Mouse (Mus musculus): ENCODE data around the gene Oaf. TPM values are rescaled to one million over a fixed set of nuclear protein-coding genes. Genes with fewer than 3 reads are reported as not detected.

Oaf gene
- polyA plus RNA-seq, 1 experiment from 2014 or later = 41.2 TPM

DNA sequence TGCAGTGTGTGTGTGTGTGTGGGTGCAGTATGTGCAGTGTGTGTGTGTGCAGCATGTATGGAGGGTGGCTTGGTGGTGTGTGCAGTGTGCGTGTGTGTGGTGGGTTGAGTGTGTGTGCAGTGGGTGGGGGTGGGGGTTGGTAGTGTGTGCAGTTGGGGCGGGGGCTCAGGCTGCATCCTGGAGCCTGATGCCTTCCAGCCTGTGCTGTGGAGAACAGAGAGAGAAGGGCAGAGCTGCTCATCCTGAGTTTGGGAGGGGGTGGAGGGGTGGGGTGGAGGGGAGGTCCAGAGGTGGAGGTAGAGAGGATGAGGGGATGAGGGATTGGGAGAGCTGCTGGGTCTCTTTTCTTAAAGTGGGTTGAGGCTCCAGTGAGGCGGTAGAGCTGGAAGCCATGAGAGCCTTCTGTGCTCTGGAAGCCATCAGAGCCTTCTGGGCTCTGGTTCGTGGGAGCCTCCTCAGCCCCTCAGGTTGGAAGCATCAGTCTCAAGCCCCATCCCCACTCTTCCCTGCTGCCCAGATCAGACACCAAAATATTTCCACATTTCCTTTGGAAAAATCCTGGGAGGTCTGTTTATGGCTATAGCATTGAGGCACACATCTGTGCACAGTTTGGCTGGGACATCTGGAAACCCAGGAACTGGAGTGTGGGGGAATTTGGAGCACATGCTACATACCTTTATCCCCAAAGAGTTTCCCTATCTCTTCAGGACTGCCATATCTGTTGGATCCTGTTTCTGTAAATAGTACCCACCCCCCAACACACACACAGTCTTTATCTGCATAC is 21.6 kb upstream of the Oaf start:
- Histone ChIP-seq H3K4me2 (ENCODE audit: low read length) (no peak overlapping the region), H3K27me3 (ENCODE audit: control insufficient read depth, insufficient read depth, low read length) (no peaks in the 10 kb centered on the region), H3K9ac (ENCODE audit: low read length) (no peak overlapping the region), H3K4me3 (ENCODE audit: control insufficient read depth in 1 of 2, insufficient read depth in 1 of 2, low read depth in 1 of 2, low read length in 2 of 2) (no peak overlapping the region), H3K36me3 (ENCODE audit: control insufficient read depth, insufficient read depth, low read length) (no peaks in the 10 kb centered on the region), H3K4me1 (ENCODE audit: control insufficient read depth in 2 of 2, insufficient read depth in 2 of 2, low read length in 2 of 2) (peaks cover 11 to 14% of the 10 kb centered on the region in 2 experiments; a peak in 3 of 4 replicates), H3K27ac (replicated peaks in 1 of 2; ENCODE audit: control insufficient read depth in 1 of 2, insufficient read depth in 1 of 2, low read depth in 2 of 2, low read length in 2 of 2) (no peak overlapping the region), H3K9me3 (ENCODE audit: control insufficient read depth, low read length) (no peaks in the 10 kb centered on the region)
- 72% methylated on average over 4 of the region's 4 CpGs for WGBS
- ATAC-seq (ENCODE audit: insufficient number of reproducible peaks, insufficient read depth, low FRiP score, low read depth) = no peak

DNA sequence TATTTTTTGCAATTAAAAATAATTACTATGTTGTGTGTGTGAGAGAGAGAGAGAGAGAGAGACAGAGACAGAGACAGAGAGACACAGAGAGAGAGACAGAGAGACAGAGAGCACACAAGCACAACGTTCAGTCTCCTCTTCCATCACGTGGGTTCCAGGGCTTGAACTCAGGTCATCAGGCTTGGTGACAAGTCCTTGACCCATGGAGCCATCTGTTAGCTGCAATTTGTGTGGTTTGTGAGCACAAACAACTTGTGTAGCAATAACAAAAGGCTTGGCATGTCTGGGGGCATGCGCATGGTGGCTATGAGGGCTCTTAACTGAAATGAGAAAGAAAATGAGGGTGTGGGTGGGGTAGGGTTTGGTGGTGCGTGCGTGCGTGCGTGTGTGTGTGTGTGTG is 20.9 kb upstream of the Oaf start:
- Histone ChIP-seq H3K9ac (ENCODE audit: low read length) (no peak overlapping the region), H3K36me3 (ENCODE audit: control insufficient read depth, insufficient read depth, low read length) (no peaks in the 10 kb centered on the region), H3K4me1 (ENCODE audit: control insufficient read depth in 2 of 2, insufficient read depth in 2 of 2, low read length in 2 of 2) (peaks cover 11 to 14% of the 10 kb centered on the region in 2 experiments; a peak in 3 of 4 replicates), H3K27ac (replicated peaks in 1 of 2; ENCODE audit: control insufficient read depth in 1 of 2, insufficient read depth in 1 of 2, low read depth in 2 of 2, low read length in 2 of 2) (no peak overlapping the region), H3K4me3 (ENCODE audit: control insufficient read depth in 1 of 2, insufficient read depth in 1 of 2, low read depth in 1 of 2, low read length in 2 of 2) (no peak overlapping the region), H3K27me3 (ENCODE audit: control insufficient read depth, insufficient read depth, low read length) (no peaks in the 10 kb centered on the region), H3K4me2 (ENCODE audit: low read length) (no peak overlapping the region), H3K9me3 (ENCODE audit: control insufficient read depth, low read length) (no peaks in the 10 kb centered on the region)
- WGBS = 93% methylated on average over 7 of the region's 7 CpGs
- no peak for ATAC-seq (ENCODE audit: insufficient number of reproducible peaks, insufficient read depth, low FRiP score, low read depth)

DNA sequence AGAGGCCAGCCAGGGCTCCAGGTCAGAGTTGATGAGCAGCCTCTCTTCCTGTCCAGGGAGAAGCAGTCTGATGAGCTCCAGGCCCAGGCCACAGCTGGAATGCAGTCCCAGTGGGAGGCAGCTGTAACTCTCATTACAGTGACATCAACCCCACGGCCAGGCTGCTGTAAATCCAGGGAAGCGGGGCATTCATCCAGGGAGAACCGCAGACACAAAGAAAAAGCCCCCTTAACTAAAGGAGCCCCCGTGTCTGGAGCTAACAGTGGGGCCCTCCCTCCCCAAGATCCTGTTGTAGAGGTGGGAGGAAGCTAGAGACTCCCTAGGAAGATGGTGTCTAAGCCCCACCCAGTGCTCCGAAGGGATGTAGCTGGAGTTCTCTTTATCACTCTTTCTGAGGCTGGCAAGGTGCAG is 13.6 kb upstream of the Oaf start:
- Histone ChIP-seq H3K9ac (ENCODE audit: low read length) (0 out of 2 replicates have a peak overlapping the region, but pooled peaks have one; percentile 21), H3K4me2 (ENCODE audit: low read length) (no peak overlapping the region), H3K9me3 (ENCODE audit: control insufficient read depth, low read length) (no peaks in the 10 kb centered on the region), H3K4me3 (ENCODE audit: control insufficient read depth in 1 of 2, insufficient read depth in 1 of 2, low read depth in 1 of 2, low read length in 2 of 2) (no peak overlapping the region), H3K27ac (replicated peaks in 1 of 2; ENCODE audit: control insufficient read depth in 1 of 2, insufficient read depth in 1 of 2, low read depth in 2 of 2, low read length in 2 of 2) (peak overlapping the region; percentile 42 to 60), H3K4me1 (ENCODE audit: control insufficient read depth in 2 of 2, insufficient read depth in 2 of 2, low read length in 2 of 2) (peaks cover 0 to 5% of the 10 kb centered on the region in 2 experiments; a peak in 2 of 4 replicates), H3K27me3 (ENCODE audit: control insufficient read depth, insufficient read depth, low read length) (no peaks in the 10 kb centered on the region), H3K36me3 (ENCODE audit: control insufficient read depth, insufficient read depth, low read length) (no peaks in the 10 kb centered on the region)
- 28% methylated on average over 5 of the region's 5 CpGs for WGBS
- no peak for ATAC-seq (ENCODE audit: insufficient number of reproducible peaks, insufficient read depth, low FRiP score, low read depth)

DNA sequence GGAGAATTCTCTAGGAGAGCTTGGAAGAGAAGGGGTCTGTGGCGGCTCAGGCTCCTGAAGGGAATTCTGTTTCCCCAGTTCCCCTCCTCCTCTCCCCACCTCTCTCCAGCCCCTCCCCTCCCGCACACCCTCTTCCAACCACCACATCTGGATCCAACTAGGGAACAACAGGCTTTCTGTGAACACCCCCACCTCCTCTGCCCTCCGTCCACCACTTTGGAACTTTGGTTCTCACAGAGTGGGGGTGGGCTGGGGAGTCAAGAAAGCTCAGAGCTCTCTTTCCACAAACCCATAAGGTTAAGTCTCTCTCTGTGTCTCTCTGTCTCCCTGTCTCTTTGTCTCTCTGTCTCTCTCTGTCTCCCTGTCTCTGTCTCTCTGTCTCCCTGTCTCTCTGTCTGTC is 13.1 kb upstream of the Oaf start:
- no peak overlapping the region for H3K4me2 ChIP-seq (ENCODE audit: low read length)

DNA sequence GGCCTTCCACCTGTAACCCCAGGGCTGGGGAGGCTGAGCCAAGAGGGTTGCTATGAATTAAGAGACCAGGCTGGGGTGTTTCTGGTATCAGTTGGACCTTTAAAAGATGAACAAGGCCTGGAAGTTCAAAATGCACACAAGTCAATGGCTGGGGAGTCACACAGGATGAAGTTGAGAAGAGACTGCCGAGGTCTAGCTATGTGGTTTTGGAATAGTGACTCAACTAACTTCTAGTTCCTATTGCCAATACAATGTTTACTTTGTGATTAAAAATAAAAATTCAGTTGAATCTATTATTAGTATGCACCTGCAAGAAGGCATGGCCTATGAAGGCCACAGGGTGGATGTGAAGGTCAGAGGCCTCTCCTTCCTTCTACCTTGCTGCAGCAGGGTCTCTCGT is 12.1 kb upstream of the Oaf start:
- no peak for ATAC-seq (ENCODE audit: insufficient number of reproducible peaks, insufficient read depth, low FRiP score, low read depth)
- Histone ChIP-seq H3K4me3 (ENCODE audit: control insufficient read depth in 1 of 2, insufficient read depth in 1 of 2, low read depth in 1 of 2, low read length in 2 of 2) (no peak overlapping the region), H3K4me1 (ENCODE audit: control insufficient read depth in 2 of 2, insufficient read depth in 2 of 2, low read length in 2 of 2) (peaks cover 7% of the 10 kb centered on the region in 2 experiments), H3K4me2 (ENCODE audit: low read length) (no peak overlapping the region), H3K9me3 (ENCODE audit: control insufficient read depth, low read length) (no peaks in the 10 kb centered on the region), H3K27me3 (ENCODE audit: control insufficient read depth, insufficient read depth, low read length) (no peaks in the 10 kb centered on the region), H3K27ac (replicated peaks in 1 of 2; ENCODE audit: control insufficient read depth in 1 of 2, insufficient read depth in 1 of 2, low read depth in 2 of 2, low read length in 2 of 2) (no peak overlapping the region; a peak in 1 of 4 replicates), H3K9ac (ENCODE audit: low read length) (no peak overlapping the region), H3K36me3 (ENCODE audit: control insufficient read depth, insufficient read depth, low read length) (no peaks in the 10 kb centered on the region)
- 86% methylated on average over 2 of the region's 2 CpGs for WGBS

More for the DNA sequence above, 13.1 kb upstream of the Oaf start:
- H3K36me3 ChIP-seq (ENCODE audit: control insufficient read depth, insufficient read depth, low read length) = no peaks in the 10 kb centered on the region
- no peaks in the 10 kb centered on the region for H3K9me3 ChIP-seq (ENCODE audit: control insufficient read depth, low read length)
- H3K4me1 ChIP-seq (ENCODE audit: control insufficient read depth in 2 of 2, insufficient read depth in 2 of 2, low read length in 2 of 2) = peaks cover 0 to 5% of the 10 kb centered on the region in 2 experiments; a peak in 2 of 4 replicates
- no peak overlapping the region for H3K4me3 ChIP-seq (ENCODE audit: control insufficient read depth in 1 of 2, insufficient read depth in 1 of 2, low read depth in 1 of 2, low read length in 2 of 2)
- ATAC-seq (ENCODE audit: insufficient number of reproducible peaks, insufficient read depth, low FRiP score, low read depth) = no peak
- peak overlapping the region; percentile 42 to 60; a peak in 3 of 4 replicates for H3K27ac ChIP-seq (replicated peaks in 1 of 2; ENCODE audit: control insufficient read depth in 1 of 2, insufficient read depth in 1 of 2, low read depth in 2 of 2, low read length in 2 of 2)
- H3K27me3 ChIP-seq (ENCODE audit: control insufficient read depth, insufficient read depth, low read length) = no peaks in the 10 kb centered on the region
- 52% methylated on average over 3 of the region's 3 CpGs for WGBS
- H3K9ac ChIP-seq (ENCODE audit: low read length) = no peak overlapping the region

DNA sequence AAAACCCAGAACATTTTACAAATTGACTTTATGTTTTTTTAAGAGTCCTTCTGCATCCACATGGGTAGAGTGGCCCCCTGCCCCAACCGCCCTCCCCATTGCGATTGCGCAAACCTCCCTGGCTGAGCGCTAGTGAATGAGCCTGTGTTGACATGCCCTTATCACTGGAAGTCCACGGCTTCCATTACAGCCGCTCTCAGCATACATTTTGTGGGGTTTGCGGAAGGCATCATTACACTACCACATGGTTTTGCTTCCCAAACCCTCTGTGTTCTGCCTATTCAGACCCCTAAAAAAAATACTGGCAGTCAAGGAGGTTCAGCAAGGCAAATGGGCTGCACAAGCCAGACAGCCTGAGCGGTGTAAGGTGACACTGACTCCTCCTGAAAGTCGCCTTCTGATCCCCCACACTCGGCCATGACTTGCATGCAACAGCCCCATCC is 7.0 kb upstream of the Oaf start:
- H3K27ac ChIP-seq (replicated peaks in 1 of 2; ENCODE audit: control insufficient read depth in 1 of 2, insufficient read depth in 1 of 2, low read depth in 2 of 2, low read length in 2 of 2) = no peak overlapping the region
- peak overlapping the region; percentile 20 to 26; a peak in 1 of 4 replicates for H3K4me3 ChIP-seq (ENCODE audit: control insufficient read depth in 1 of 2, insufficient read depth in 1 of 2, low read depth in 1 of 2, low read length in 2 of 2)
- peak overlapping the region; percentile 55 for H3K4me2 ChIP-seq (ENCODE audit: low read length)
- no peak overlapping the region for H3K9ac ChIP-seq (ENCODE audit: low read length)
- H3K4me1 ChIP-seq (ENCODE audit: control insufficient read depth in 2 of 2, insufficient read depth in 2 of 2, low read length in 2 of 2) = peaks cover 11 to 14% of the 10 kb centered on the region in 2 experiments
- no peaks in the 10 kb centered on the region for H3K36me3 ChIP-seq (ENCODE audit: control insufficient read depth, insufficient read depth, low read length)
- 8% methylated on average over 10 of the region's 10 CpGs for WGBS
- no peaks in the 10 kb centered on the region for H3K27me3 ChIP-seq (ENCODE audit: control insufficient read depth, insufficient read depth, low read length)
- H3K9me3 ChIP-seq (ENCODE audit: control insufficient read depth, low read length) = no peaks in the 10 kb centered on the region
- ATAC-seq (ENCODE audit: insufficient number of reproducible peaks, insufficient read depth, low FRiP score, low read depth) = no peak

DNA sequence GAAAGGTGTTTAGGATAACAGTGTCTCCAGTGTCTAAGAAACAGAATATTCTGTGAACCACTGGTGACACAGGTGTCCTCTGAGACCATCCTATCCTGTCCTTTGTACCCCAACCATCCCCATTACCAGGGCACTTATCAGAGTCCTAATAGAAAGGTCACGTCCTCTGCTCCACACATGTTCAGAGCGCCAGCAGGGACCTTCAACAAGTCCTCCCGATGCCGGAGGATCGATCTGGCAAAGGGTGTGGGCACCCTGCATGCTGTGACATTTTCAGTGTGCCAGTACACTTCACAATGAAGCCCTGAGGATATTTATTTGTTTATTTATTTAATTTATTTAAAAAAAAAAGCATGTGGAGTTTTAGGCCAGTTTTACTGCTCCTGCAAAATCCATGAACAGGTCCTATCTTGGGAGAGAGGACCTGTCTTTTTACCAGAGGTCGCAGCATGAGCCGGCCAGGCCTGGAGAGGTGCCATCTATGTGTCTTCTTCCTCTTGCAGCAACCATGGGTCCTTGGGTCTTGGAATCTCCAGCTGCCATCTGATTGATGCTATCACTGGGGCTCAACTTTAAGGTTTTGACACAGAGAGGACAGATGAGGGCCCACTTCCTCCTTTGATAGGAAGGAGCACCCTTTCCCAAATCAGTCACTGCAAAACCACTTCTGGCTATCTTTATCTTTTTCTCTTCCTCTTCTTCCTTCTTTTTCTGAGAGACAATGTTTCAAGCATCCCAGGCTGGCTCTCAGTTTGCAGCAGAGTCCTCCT is 6.3 kb upstream of the Oaf start:
- H3K36me3 ChIP-seq (ENCODE audit: control insufficient read depth, insufficient read depth, low read length) = no peaks in the 10 kb centered on the region
- H3K4me1 ChIP-seq (ENCODE audit: control insufficient read depth in 2 of 2, insufficient read depth in 2 of 2, low read length in 2 of 2) = peaks cover 11 to 14% of the 10 kb centered on the region in 2 experiments
- H3K27me3 ChIP-seq (ENCODE audit: control insufficient read depth, insufficient read depth, low read length) = no peaks in the 10 kb centered on the region
- no peak overlapping the region for H3K9ac ChIP-seq (ENCODE audit: low read length)
- no peak overlapping the region for H3K4me2 ChIP-seq (ENCODE audit: low read length)
- no peaks in the 10 kb centered on the region for H3K9me3 ChIP-seq (ENCODE audit: control insufficient read depth, low read length)
- no peak overlapping the region for H3K4me3 ChIP-seq (ENCODE audit: control insufficient read depth in 1 of 2, insufficient read depth in 1 of 2, low read depth in 1 of 2, low read length in 2 of 2)
- H3K27ac ChIP-seq (replicated peaks in 1 of 2; ENCODE audit: control insufficient read depth in 1 of 2, insufficient read depth in 1 of 2, low read depth in 2 of 2, low read length in 2 of 2) = no peak overlapping the region
- no peak for ATAC-seq (ENCODE audit: insufficient number of reproducible peaks, insufficient read depth, low FRiP score, low read depth)
- 67% methylated on average over 7 of the region's 7 CpGs for WGBS
